Mouse (Mus musculus): ENCODE measurements around the gene Tnfrsf21.
A peak's percentile ranks its signal among the peaks of the same experiment; 100 is the strongest.

Gene Tnfrsf21

GRCm38 (mm10) chr17:43130115-43130869 is 113.9 kb downstream of the Tnfrsf21 start:
- no peak for DNase-seq (ENCODE audit: low read depth, low spot score)

- DNase-seq (ENCODE audit: low read depth, low spot score): no peak
These were observed 114.5 kb downstream of the Tnfrsf21 start for GRCm38 (mm10) chr17:43130870-43131264.

- DNase-seq (ENCODE audit: low read depth, low spot score): no peak
These were observed 116.1 kb downstream of the Tnfrsf21 start for GRCm38 (mm10) chr17:43132477-43132876.

GRCm38 (mm10) chr17:43133106-43133505 is 116.8 kb downstream of the Tnfrsf21 start:
- no peak for DNase-seq (ENCODE audit: low read depth, low spot score)

GRCm38 (mm10) chr17:43134991-43135390 is 118.6 kb downstream of the Tnfrsf21 start:
- DNase-seq (ENCODE audit: low read depth, low spot score): no peak

GRCm38 (mm10) chr17:43135398-43136265 is 119.3 kb downstream of the Tnfrsf21 start:
- no peak for DNase-seq (ENCODE audit: low read depth, low spot score)

GRCm38 (mm10) chr17:43136720-43137119 is 120.4 kb downstream of the Tnfrsf21 start:
- DNase-seq (ENCODE audit: low read depth, low spot score): no peak

GRCm38 (mm10) chr17:43137838-43138237 is 121.5 kb downstream of the Tnfrsf21 start:
- peak; percentile 8 for DNase-seq (ENCODE audit: low read depth, low spot score)

GRCm38 (mm10) chr17:43138356-43138755 is 122.0 kb downstream of the Tnfrsf21 start:
- no peak for DNase-seq (ENCODE audit: low read depth, low spot score)
